Mouse (Mus musculus) hindlimb bud, embryonic 11.5 days (tissue): ENCODE measurements around the gene Tnnc2.

Experiments
- DNase-seq: peaks from one replicate; pipeline ENCODE4 v3.0.0-alpha.2; 2012; ENCODE audit warnings: low read depth, low spot score; ENCODE audit errors: extremely low spot score

The Tnnc2 gene

DNA sequence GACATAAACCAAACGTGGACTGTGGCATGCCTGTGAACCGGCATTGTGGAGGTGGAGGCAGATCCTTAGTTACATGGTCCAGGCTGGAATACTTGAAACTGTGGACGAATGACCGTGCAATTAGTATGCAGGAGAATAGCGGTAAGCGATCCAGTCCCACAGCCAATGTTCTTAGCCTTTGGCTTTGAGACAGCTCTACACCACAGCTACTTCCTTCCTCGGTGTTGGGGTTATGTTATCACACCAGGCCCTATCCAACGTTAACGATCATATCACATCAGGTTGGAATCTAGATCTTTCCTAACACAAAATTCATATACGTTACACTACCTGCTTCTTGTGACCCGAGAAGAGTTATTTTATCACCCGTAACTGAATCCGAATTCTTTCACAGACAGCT, 34.8 kb downstream of the Tnnc2 start:
- DNase-seq: no peak

DNA sequence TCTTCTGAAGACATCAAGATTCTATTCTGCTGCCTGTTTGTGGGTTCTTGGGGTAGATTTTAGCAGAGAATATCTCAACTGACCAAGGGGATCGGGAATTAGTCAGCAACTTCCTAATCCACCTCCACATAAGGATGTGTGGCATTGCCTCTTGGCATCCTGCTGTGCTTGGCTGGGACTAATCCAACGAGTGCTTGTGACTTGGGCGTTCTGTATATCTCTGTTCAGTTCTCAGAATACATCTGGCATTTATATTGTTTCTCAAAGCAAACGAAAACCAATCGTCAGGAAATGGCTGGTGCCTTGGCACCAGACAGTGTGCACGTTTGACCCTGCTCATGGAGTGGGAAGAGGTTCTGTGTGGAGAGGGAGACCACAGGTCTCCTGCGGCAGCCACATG, 39.9 kb downstream of the Tnnc2 start:
- no peak for DNase-seq

DNA sequence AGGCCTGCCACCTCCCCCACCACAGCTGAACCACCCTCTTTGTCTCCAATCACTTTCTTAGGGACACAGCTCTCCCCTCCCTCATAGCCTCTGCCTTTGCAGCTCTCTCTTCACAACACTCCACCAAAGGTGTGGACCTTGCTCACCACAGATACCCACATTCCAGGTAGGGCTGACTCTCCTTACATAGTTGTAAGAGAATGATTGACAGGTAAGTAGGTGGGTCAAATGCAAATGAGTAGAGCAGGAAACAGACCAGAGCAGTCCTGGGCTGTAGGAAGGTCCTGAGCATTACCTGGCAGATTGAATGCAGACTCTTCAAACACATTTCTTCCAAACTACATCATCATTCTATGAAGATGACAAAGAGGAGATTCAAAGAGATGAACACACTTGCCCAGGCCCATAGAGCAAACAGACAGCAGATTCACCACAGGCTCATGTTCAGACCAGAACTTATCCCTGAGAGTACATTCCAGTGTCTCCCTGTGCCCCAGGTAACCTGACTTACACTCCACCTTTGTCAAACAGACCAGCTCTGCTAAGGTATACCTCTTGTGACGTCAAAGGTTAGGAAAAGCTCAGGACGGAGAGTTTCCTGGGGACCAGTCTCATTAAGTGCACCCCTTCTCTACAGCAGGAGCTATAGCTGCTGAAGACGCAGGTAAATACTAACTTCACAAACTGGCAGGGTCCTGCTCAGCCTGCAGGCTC, 42.2 kb downstream of the Tnnc2 start:
- no peak for DNase-seq

DNA sequence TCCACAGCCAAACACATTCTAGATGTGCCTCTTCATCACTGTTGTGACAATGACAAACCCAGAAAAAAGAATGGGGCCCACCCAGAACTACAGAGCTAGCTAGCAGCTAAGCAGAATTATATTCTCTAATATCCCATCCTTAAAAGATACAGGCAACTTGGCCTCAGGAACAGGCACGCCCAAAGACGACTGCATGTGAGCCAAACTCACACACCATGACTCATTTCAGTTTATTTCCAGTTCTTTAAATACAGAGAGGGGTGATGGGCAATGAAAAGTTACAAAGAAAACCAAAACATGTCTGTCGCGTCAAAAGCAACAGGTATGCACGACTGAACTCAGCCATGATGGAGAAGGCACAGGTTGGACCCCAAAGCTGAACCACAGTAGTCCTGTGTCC, 44.3 kb downstream of the Tnnc2 start:
- no peak for DNase-seq

DNA sequence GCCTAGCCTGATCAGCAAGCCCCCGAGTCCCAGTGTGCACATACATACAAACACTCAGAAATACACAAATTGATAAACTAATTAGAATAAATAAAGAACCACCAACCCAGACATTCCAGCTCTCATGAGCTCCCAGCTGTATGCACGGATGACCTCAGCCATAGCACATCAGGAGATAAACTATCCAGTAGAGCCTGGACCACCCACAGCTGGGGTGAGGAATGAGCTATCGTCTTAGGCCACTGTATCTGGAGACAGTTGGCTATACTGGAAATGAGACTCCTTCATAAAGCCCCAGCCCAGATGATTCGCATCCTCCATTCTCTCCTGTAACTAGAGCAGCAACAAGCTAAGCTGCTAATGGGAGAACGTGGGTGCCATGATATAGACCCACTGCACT, 44.9 kb downstream of the Tnnc2 start:
- no peak for DNase-seq

DNA sequence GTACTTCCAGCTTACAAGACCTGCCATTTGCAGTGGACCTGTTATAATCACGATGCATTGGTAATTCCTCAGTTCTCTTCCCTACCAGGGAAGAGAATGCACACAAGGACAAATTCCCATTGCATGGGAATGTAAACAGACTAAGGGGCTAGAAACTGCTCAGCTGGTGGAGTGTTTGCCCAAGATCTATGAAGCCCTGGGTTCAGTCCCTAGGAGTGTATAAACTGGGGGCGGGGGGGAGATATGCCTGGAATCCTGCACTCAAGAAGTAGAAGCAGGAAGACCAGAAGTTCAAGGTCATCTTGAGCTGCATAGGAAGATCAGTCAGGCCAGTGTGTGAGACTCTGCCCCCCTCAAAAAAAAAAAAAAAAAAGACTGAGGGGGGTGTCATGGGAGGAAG, 46.5 kb downstream of the Tnnc2 start:
- no peak for DNase-seq

DNA sequence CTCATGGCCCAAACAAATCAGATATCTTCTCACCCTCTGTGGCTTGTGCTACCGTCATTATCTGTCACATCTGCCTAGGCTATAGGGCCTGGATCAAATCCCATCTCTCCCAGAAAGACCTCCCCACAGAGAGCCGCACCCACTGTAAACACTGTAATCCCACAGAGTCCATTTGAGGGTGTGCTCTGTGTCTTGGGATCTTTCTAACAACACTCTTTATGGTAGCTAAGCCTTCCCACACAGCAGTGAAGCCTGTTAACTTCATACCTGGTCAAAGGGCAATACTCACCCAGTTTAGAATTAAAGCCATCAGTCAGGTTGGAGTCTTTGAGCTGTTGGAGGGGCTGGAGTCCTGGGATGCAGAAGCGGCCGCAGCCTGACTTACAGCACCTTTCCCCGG, 48.0 kb downstream of the Tnnc2 start:
- no peak for DNase-seq
